ENCODE assay signal across 8 mouse cellular contexts in genomic region chr6:14585827-14586226, GRCm38 (mm10).
DNase-seq lines count a peak whose midpoint lies in the region; ATAC-seq and TF ChIP-seq lines count a peak whose summit lies in the region.
"Had no signal": no experiment of that assay in that cellular context is flagged by ENCODE, and none has a peak within 500 bp of the region (broad histone marks: within the 10 kb centered on the region; RNA-seq: fewer than 3 reads in every experiment).

No protein-coding gene starts in this region.

- no peaks in the 10 kb centered on the region for H3K9me3 ChIP-seq in MEL (replicated peaks; ENCODE audit: insufficient read depth, low read length)
- no peaks in the 10 kb centered on the region for H3K9me3 ChIP-seq in midbrain, embryonic 12.5 days
- H3K9me3 ChIP-seq: embryonic facial prominence, embryonic 15.5 days had no signal

- peak; percentile 10 for DNase-seq in kidney, adult 2 months
- DNase-seq in kidney, postnatal 4 days, result no peak
- DNase-seq in MEL (ENCODE audit: low read depth, low spot score), result peak; percentile 50
- DNase-seq in c-Kit-positive CD71-positive TER-119-negative erythroid progenitor cells, embryonic 14.5 days (ENCODE audit: low read depth), result peak; percentile 1
- DNase-seq in spleen, adult 18-20 months, result no peak
- no peak for DNase-seq in thymus, postnatal 25 days

- ATAC-seq in midbrain, embryonic 12.5 days (ENCODE audit: low FRiP score, low read depth), result peak; percentile 66; the same call in 1 of the 2 replicates

- no peaks in the 10 kb centered on the region for H3K79me2 ChIP-seq in MEL (ENCODE audit: control insufficient read depth, insufficient read depth, low read length, poor library complexity)

- TF ChIP-seq RAD21 in MEL (IDR thresholded peaks at IDR 0.05; ENCODE audit: low read depth, low read length), result peak; percentile 51

- WGBS in kidney, adult 2 months, result 13% methylated on average over 1 of the region's 1 CpGs
- 37% methylated on average over 1 of the region's 1 CpGs for WGBS in midbrain, embryonic 12.5 days

- TF ChIP-seq POLR2A in kidney, adult 2 months (IDR thresholded peaks at IDR 0.05; ENCODE audit: low read depth, low read length), result no peak
- TF ChIP-seq POLR2A in MEL (IDR thresholded peaks at IDR 0.05; ENCODE audit: control insufficient read depth in 1 of 2, insufficient read depth in 1 of 2, low read depth in 1 of 2, low read length in 2 of 2, poor library complexity in 1 of 2), result no peak

- 0 out of 2 replicates have a peak, but pooled peaks have one; percentile 8 for TF ChIP-seq CTCF in kidney, adult 2 months (conservative IDR thresholded peaks at IDR 0.05; ENCODE audit: insufficient read depth, insufficient read length, low read depth, low read length)
- TF ChIP-seq CTCF in MEL (IDR thresholded peaks at IDR 0.05 in 2 of 3, conservative IDR thresholded peaks at IDR 0.05 in 1 of 3; ENCODE audit: control insufficient read depth in 1 of 3, insufficient read depth in 1 of 3, low read depth in 2 of 3, low read length in 3 of 3, poor library complexity in 1 of 3, severe bottlenecking in 1 of 3), result peak in 2 of 3 experiments; percentile 44 to 65; a peak in 4 of 6 replicates

- no peak overlapping the region for H3K4me3 ChIP-seq in kidney, adult 2 months (ENCODE audit: insufficient read depth, low read depth, low read length)
- H3K4me3 ChIP-seq in MEL (ENCODE audit: control insufficient read depth in 1 of 2, insufficient read depth in 1 of 2, low read depth in 2 of 2, low read length in 2 of 2), result no peak overlapping the region
- no peak overlapping the region for H3K4me3 ChIP-seq in midbrain, embryonic 12.5 days
- H3K4me3 ChIP-seq: embryonic facial prominence, embryonic 15.5 days had no signal

- H3K9ac ChIP-seq in MEL (ENCODE audit: control insufficient read depth, low read depth, low read length, poor library complexity, severe bottlenecking), result no peak overlapping the region
- no peak overlapping the region for H3K9ac ChIP-seq in midbrain, embryonic 12.5 days (replicated peaks)
- H3K9ac ChIP-seq: embryonic facial prominence, embryonic 15.5 days had no signal

- no peak for TF ChIP-seq EP300 in MEL (IDR thresholded peaks at IDR 0.05; ENCODE audit: low read depth in 1 of 2, low read length in 2 of 2)

- H3K4me1 ChIP-seq in kidney, adult 2 months (ENCODE audit: control insufficient read depth, insufficient read depth, low read length), result no peaks in the 10 kb centered on the region
- H3K4me1 ChIP-seq in MEL (ENCODE audit: control insufficient read depth in 1 of 2, insufficient read depth in 2 of 2, low read length in 2 of 2), result no peaks in the 10 kb centered on the region
- H3K4me1 ChIP-seq in midbrain, embryonic 12.5 days, result no peaks in the 10 kb centered on the region
- H3K4me1 ChIP-seq: embryonic facial prominence, embryonic 15.5 days had no signal

- H3K27me3 ChIP-seq in kidney, adult 2 months (replicated peaks; ENCODE audit: control insufficient read depth, insufficient read depth, low read length), result no peaks in the 10 kb centered on the region
- no peaks in the 10 kb centered on the region; a peak in 1 of 4 replicates for H3K27me3 ChIP-seq in MEL (ENCODE audit: control insufficient read depth in 1 of 2, insufficient read depth in 2 of 2, low read length in 2 of 2)
- H3K27me3 ChIP-seq in midbrain, embryonic 12.5 days, result no peaks in the 10 kb centered on the region
- H3K27me3 ChIP-seq: embryonic facial prominence, embryonic 15.5 days had no signal

- no peaks in the 10 kb centered on the region for H3K36me3 ChIP-seq in kidney, adult 2 months (ENCODE audit: control insufficient read depth, insufficient read depth, low read length)
- no peaks in the 10 kb centered on the region for H3K36me3 ChIP-seq in MEL (ENCODE audit: control insufficient read depth in 1 of 2, insufficient read depth in 2 of 2, low read length in 2 of 2)
- no peaks in the 10 kb centered on the region for H3K36me3 ChIP-seq in midbrain, embryonic 12.5 days
- H3K36me3 ChIP-seq: embryonic facial prominence, embryonic 15.5 days had no signal

- no peak overlapping the region for H3K27ac ChIP-seq in kidney, adult 2 months (ENCODE audit: insufficient read depth, low read depth, low read length)
- no peak overlapping the region for H3K27ac ChIP-seq in MEL (ENCODE audit: control insufficient read depth, low read depth, low read length)
- H3K27ac ChIP-seq in midbrain, embryonic 12.5 days (replicated peaks), result no peak overlapping the region
- H3K27ac ChIP-seq: embryonic facial prominence, embryonic 15.5 days had no signal

- no peak overlapping the region for H3K4me2 ChIP-seq in midbrain, embryonic 12.5 days (replicated peaks)
- H3K4me2 ChIP-seq: embryonic facial prominence, embryonic 15.5 days had no signal

TF ChIP-seq in MEL, 35 proteins besides CTCF, POLR2A, EP300 and RAD21:
- no peak for TF ChIP-seq CHD2 (IDR thresholded peaks at IDR 0.05; ENCODE audit: low read length)
- no peak for TF ChIP-seq ZC3H11A (IDR thresholded peaks at IDR 0.05; ENCODE audit: low read depth, low read length)
- TF ChIP-seq MYB (IDR thresholded peaks at IDR 0.05; ENCODE audit: low read depth, low read length), result no peak
- peak; percentile 81; the same call in 1 of the 2 replicates for TF ChIP-seq MEF2A (IDR thresholded peaks at IDR 0.05; ENCODE audit: extremely low read depth, insufficient replicate concordance, low read depth, low read length, poor library complexity, severe bottlenecking)
- peak; percentile 60 for TF ChIP-seq SMC3 (IDR thresholded peaks at IDR 0.05; ENCODE audit: low read depth, low read length)

Comparison
In these comparisons a context has a peak if more than half of its experiments do, and no peak if none do; other contexts are left out.
1. DNase-seq: peak in kidney, adult 2 months (single experiment), MEL (single experiment) and c-Kit-positive CD71-positive TER-119-negative erythroid progenitor cells, embryonic 14.5 days (single experiment); none in kidney, postnatal 4 days (0 of 2), spleen, adult 18-20 months (0 of 2) and thymus, postnatal 25 days (single experiment).